Mouse (Mus musculus): ENCODE measurements around the gene Abl1.

DNA sequence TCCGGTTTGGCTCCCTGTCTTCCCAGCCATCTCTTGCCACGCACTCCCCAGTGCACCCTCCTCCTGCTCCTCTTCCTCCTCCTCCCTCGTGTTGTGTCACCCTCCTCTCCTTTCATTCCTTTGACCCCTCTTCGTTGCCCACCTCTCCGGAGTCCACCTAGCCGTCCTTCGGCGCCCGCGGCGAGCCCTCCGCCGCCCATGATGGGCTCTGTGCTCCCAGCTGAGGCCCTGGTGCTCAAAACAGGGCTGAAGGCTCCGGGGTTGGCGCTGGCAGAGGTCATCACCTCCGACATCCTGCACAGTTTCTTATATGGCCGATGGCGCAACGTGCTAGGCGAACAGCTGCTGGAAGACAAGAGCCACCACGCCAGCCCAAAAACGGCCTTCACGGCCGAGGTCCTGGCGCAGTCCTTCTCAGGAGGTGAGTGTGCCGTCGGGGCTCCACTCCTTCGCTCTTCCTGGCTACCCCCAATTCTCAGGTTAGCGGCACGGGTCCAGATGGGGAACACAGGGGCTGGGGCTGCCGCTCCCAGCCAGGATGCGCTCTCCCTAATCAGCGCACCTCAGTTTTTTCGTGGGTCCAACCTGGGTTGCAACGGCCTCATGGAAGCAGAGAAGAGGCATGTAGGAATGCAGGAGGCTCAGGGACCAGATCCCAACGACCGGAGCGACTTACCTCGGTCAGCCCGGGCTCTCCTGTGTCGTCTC lies 48.1 kb upstream of the Abl1 start, which contains the start of gene Prdm12:
- TF ChIP-seq POLR2A (IDR thresholded peaks at IDR 0.05; ENCODE audit: insufficient read length, low read depth), result no peak
- TF ChIP-seq POLR2AphosphoS2 (IDR thresholded peaks at IDR 0.05; ENCODE audit: insufficient read length, low read depth), result no peak
- TF ChIP-seq REST (IDR thresholded peaks at IDR 0.05; ENCODE audit: insufficient read depth, insufficient read length), result no peak
- no peak for TF ChIP-seq TCF12 (IDR thresholded peaks at IDR 0.05; ENCODE audit: insufficient read depth, poor library complexity, severe bottlenecking)
- no peak for TF ChIP-seq MYOD1 (IDR thresholded peaks at IDR 0.05; ENCODE audit: control insufficient read depth in 1 of 3, insufficient read length in 2 of 3, low read depth in 2 of 3)
- TF ChIP-seq USF1 (IDR thresholded peaks at IDR 0.05; ENCODE audit: low read depth), result no peak
- no peak for TF ChIP-seq E2F4 (IDR thresholded peaks at IDR 0.05; ENCODE audit: insufficient read depth)
- no peak for TF ChIP-seq SRF (IDR thresholded peaks at IDR 0.05; ENCODE audit: control insufficient read depth, insufficient read length, low read depth)
- peak in 1 of 3 experiments; percentile 27 for TF ChIP-seq MYOG (IDR thresholded peaks at IDR 0.05; ENCODE audit: control insufficient read depth in 1 of 3, insufficient read depth in 1 of 3, insufficient read length in 2 of 3, low read depth in 2 of 3)
- TF ChIP-seq TCF3 (IDR thresholded peaks at IDR 0.05; ENCODE audit: insufficient read length, low read depth), result no peak
- no peak for TF ChIP-seq CEBPB (IDR thresholded peaks at IDR 0.05; ENCODE audit: insufficient read depth, poor library complexity, severe bottlenecking)
